Mouse (Mus musculus) limb, embryonic 11.5 days (tissue): ENCODE measurements around the gene Lzts2. TPM values are rescaled to one million over a fixed set of nuclear protein-coding genes. Genes with fewer than 3 reads are reported as not detected.

ENCODE experiments used
- ATAC-seq: fragments of 200-750 bp; cut with Nextera tagmentation; 2 replicates; pipeline ENCODE4 v1.8.0; 2017; ENCODE audit warnings: low read depth; ENCODE audit not compliant: insufficient number of reproducible peaks, low FRiP score, low TSS enrichment
- DNase-seq: peaks from one replicate; pipeline ENCODE4 v3.0.0-alpha.2; 2015; ENCODE audit warnings: low spot score
- H3K27ac ChIP-seq: fragments of 300-500 bp; sonication (generic); replicated peaks from 2 replicates; pipeline ENCODE4 v1.5.1; 2014; ENCODE audit warnings: low read depth, mild to moderate bottlenecking, low read length
- H3K27me3 ChIP-seq: fragments of 300-500 bp; sonication (generic); 2 replicates; pipeline ENCODE4 v1.6.1; 2014; ENCODE audit warnings: mild to moderate bottlenecking, low read length, mixed read lengths; ENCODE audit not compliant: control insufficient read depth, insufficient read depth
- H3K36me3 ChIP-seq: fragments of 300-500 bp; sonication (generic); 2 replicates; pipeline ENCODE4 v1.6.1; 2014; ENCODE audit warnings: mild to moderate bottlenecking, low read length, moderate library complexity, mixed read lengths; ENCODE audit not compliant: control insufficient read depth, insufficient read depth
- H3K4me1 ChIP-seq: fragments of 300-500 bp; sonication (generic); 2 replicates; pipeline ENCODE4 v1.6.1; 2014; ENCODE audit warnings: low read length, mixed read lengths; ENCODE audit not compliant: control insufficient read depth, insufficient read depth
- H3K4me2 ChIP-seq: fragments of 300-500 bp; sonication (generic); 2 replicates; pipeline ENCODE4 v1.6.1; 2014; ENCODE audit warnings: low read depth, mild to moderate bottlenecking, moderate library complexity; ENCODE audit not compliant: severe bottlenecking
- H3K4me3 ChIP-seq: fragments of 300-500 bp; sonication (generic); 2 replicates; pipeline ENCODE4 v1.5.1; 2014; ENCODE audit warnings: low read depth, low read length
- H3K9ac ChIP-seq: fragments of 300-500 bp; sonication (generic); 2 replicates; pipeline ENCODE4 v1.6.1; 2014; ENCODE audit warnings: mild to moderate bottlenecking, low read length
- H3K9me3 ChIP-seq: fragments of 300-500 bp; sonication (generic); 2 replicates; pipeline ENCODE4 v1.6.1; 2016; ENCODE audit warnings: low read length; ENCODE audit not compliant: control insufficient read depth
- WGBS: fragments of 180-500 bp; shearing (Covaris S2); extraction: QIAGEN DNeasy Blood & Tissue Kit; methylation state at CpG from one replicate; pipeline ENCODE4 v1.1.7; 2014; 5-methylcytosine and 5-hydroxymethylcytosine counted together
- polyA plus RNA-seq: library from polyadenylated mRNA; unstranded; fragments of >200 nt; fragmentation: Nextera tagmentation; extraction: Ambion mirVana; gene quantifications from 2 replicates; pipeline ENCODE4 v1.2.1, GENCODE M21; 2014

Lzts2 gene
- polyA plus RNA-seq, 1 experiment from 2014 or later: 64.4 TPM

DNA sequence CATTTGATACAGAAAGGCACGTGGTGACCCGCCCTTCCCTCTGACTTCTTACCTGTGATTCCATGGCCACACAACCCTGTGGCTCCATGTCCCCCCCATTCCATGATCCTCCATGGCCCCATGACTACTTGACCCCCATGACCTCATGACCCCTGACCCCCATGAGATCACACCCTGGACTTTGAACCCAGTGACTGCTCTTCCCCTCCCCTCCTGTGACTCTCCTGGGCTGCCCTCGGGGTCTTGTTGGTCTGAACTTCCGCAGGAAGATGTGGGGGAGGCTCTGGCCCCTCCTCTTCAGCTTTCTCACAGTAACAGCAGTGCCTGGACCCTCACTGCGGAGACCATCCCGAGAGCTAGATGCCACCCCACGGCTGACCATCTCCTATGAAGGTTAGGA is 22.0 kb upstream of the Lzts2 start:
- DNase-seq: no peak
- Histone ChIP-seq H3K27me3 (no peaks in the 10 kb centered on the region), H3K9me3 (no peaks in the 10 kb centered on the region), H3K9ac (no peak overlapping the region), H3K4me3 (no peak overlapping the region), H3K27ac (no peak overlapping the region), H3K4me1 (peaks cover 15% of the 10 kb centered on the region), H3K4me2 (no peak overlapping the region), H3K36me3 (no peaks in the 10 kb centered on the region)
- no peak for ATAC-seq
- WGBS: 34% methylated on average over 7 of the region's 7 CpGs

DNA sequence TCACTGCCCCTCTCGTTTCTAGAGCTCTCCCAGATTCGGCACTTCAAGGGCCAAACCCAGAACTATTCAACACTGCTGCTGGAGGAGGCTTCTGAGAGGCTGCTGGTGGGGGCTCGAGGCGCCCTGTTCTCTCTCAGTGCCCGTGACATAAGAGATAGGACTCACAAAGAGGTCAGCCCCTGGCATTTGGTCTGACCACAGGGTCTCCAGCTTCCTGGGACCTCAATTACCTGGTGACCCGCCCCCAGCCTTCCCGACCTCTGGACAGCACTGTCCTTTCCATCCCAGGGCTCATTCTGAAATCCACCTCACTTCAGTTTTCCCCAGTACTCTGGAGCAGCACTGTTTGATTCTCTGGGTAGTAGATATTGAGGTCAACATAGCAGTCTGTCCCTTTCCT is 21.5 kb upstream of the Lzts2 start:
- 43% methylated on average over 7 of the region's 7 CpGs for WGBS
- Histone ChIP-seq H3K4me2 (no peak overlapping the region), H3K9ac (no peak overlapping the region), H3K9me3 (no peaks in the 10 kb centered on the region), H3K36me3 (peaks cover 1% of the 10 kb centered on the region; the same call in 1 of the 2 replicates), H3K4me3 (no peak overlapping the region), H3K4me1 (peaks cover 15% of the 10 kb centered on the region), H3K27ac (no peak overlapping the region), H3K27me3 (no peaks in the 10 kb centered on the region)
- no peak for DNase-seq
- no peak for ATAC-seq

DNA sequence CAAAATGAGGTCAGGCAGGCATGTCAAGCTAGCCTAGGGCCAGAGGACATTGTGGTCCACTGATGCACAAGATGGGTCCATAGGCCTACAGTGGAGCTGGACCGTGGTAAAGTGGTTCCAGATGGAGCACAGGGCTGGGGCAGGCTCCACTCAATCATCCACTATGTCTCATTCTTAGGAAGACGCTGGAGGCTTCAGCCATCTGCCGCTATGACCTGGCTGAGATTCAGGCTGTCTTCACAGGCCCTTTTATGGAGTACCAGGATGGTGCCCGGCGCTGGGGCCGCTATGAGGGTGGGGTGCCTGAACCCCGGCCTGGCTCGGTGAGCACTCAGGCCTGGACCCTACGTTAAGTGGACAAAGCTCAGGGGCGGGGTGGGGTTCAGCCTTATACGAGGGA is 16.4 kb upstream of the Lzts2 start:
- no peak overlapping the region for H3K27ac ChIP-seq
- 80% methylated on average over 11 of the region's 11 CpGs for WGBS
- no peak for DNase-seq
- peaks cover 6% of the 10 kb centered on the region; the same call in 1 of the 2 replicates for H3K36me3 ChIP-seq
- no peaks in the 10 kb centered on the region for H3K4me1 ChIP-seq
- no peak for ATAC-seq
- H3K4me3 ChIP-seq: no peak overlapping the region
- H3K4me2 ChIP-seq: no peak overlapping the region
- no peak overlapping the region for H3K9ac ChIP-seq
- H3K27me3 ChIP-seq: no peaks in the 10 kb centered on the region
- no peaks in the 10 kb centered on the region for H3K9me3 ChIP-seq

DNA sequence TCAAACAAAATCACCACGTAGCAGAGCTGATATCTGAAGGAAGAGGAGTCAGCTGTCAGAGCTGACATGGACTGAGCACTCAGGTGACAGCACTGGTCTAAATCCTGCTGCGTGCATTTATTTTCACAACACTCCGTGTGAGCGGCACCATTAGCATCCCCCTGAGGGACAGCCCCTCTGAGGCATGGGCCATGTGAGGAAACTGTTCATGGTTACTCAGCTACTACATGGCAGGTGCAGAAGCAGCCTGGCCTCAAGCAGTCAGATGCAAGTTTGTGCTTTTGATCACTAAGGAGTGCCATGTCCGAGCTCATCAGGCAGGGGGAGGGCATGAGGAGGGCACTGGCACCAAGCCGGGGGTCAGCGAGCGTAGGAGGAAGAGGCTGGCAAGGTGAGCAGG is 14.6 kb upstream of the Lzts2 start:
- H3K4me1 ChIP-seq: no peaks in the 10 kb centered on the region
- WGBS: 86% methylated on average over 8 of the region's 8 CpGs
- no peak for DNase-seq
- no peak overlapping the region for H3K4me3 ChIP-seq
- no peaks in the 10 kb centered on the region for H3K27me3 ChIP-seq
- ATAC-seq: no peak
- H3K9me3 ChIP-seq: no peaks in the 10 kb centered on the region
- no peak overlapping the region for H3K9ac ChIP-seq
- H3K36me3 ChIP-seq: peaks cover 9% of the 10 kb centered on the region; the same call in 1 of the 2 replicates
- no peak overlapping the region for H3K27ac ChIP-seq
- no peak overlapping the region for H3K4me2 ChIP-seq

DNA sequence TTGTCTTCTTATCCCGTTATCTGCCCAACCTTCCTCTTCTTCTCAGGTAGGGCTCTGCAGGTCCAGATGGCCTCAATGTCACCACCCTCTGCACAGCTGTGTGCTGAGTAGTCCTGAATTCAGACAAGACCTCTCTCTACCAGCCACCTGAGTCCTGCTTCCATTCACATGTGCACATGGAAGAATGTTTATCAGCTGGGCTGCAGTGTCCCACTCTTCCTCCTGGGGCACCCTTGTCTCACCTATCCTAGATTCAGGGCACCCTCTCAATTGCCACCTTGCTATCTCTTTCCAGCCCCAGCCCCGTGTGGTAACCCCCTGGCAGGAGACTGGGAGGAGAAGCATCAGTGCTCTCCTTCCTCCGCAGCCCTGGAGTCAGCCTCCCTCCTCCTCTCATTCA is 11.9 kb upstream of the Lzts2 start:
- no peak overlapping the region for H3K4me2 ChIP-seq
- no peak overlapping the region for H3K9ac ChIP-seq
- H3K27me3 ChIP-seq: no peaks in the 10 kb centered on the region
- peaks cover 10% of the 10 kb centered on the region for H3K4me1 ChIP-seq
- H3K36me3 ChIP-seq: peaks cover 9% of the 10 kb centered on the region; the same call in 1 of the 2 replicates
- DNase-seq (no peak), ATAC-seq (no peak)
- 59% methylated on average over 3 of the region's 3 CpGs for WGBS
- no peak overlapping the region for H3K4me3 ChIP-seq
- no peak overlapping the region for H3K27ac ChIP-seq
- H3K9me3 ChIP-seq: no peaks in the 10 kb centered on the region

DNA sequence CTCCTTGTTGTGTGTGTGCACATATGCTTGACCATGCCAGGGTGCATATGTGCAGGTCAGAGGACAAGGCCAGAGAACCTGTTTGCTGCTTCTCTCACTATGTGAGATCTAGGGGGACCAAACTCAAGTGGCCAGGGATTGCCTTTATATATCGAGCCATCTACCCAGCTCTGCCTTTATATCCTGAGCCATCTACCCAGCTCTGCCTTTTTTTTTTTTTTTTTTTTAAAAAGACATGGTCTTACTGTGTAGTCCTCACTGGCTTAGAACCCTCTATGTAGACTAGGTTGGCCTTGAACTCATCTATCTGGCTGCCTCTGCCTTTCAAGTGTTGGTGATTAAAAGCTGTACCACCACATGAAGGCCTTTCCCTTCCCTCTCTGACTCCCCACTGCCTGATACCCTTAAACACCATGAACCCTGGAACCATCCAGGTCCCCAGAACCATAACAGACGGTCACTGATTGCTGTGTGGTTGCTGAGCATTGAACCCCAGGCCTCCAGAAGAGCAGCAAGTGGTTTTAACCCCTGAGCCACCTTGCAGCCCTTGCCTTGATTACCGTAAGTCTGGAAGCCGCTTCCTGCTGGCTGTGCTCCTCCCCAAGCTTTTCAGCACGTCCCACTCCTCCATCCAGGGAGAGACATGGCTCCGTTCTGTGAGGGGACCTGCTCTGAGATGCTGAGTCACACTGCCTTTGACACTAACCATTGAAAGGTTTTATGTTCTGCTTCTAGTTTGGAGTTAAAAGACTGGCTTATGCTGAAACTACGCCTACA is 10.3 kb upstream of the Lzts2 start:
- Histone ChIP-seq H3K4me1 (peaks cover 10% of the 10 kb centered on the region), H3K4me3 (no peak overlapping the region), H3K4me2 (no peak overlapping the region), H3K36me3 (0 out of 2 replicates have a peak, but pooled peaks cover 5% of the 10 kb centered on the region), H3K27ac (no peak overlapping the region), H3K27me3 (no peaks in the 10 kb centered on the region), H3K9me3 (no peaks in the 10 kb centered on the region), H3K9ac (no peak overlapping the region)
- no peak for DNase-seq
- 90% methylated on average over 7 of the region's 7 CpGs for WGBS
- ATAC-seq: no peak

DNA sequence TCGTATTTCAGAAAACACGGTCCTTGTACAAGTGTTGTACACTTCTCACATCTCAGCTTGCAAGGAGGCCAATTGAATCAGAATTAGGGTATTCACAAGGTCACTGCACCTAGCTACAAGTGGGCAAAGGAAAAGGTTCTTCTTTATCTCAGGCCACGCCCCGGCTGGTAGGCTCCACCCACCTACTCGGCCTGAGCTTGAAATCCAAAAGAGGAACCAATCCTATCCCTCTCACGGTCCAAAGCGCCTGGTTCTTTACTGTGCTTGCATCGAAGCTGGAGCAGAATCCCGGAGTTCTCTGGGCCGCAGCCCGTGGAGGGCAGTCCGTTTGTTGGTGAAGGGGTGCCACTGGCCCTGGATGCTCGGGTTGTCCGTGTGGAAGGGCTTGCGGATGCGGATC is 8.8 kb upstream of the Lzts2 start, which contains the start of gene Twnk:
Gene Twnk, plus strand, starts transcription at position 220 of the 400 bp plus-strand sequence.
- no peaks in the 10 kb centered on the region for H3K9me3 ChIP-seq
- ATAC-seq (no peak), DNase-seq (peak; percentile 55)
- H3K4me3 ChIP-seq: peak within 1 kb of the TSS; percentile 99
- H3K36me3 ChIP-seq: peaks cover 10% of the 10 kb centered on the region
- H3K27me3 ChIP-seq: no peaks in the 10 kb centered on the region
- peak within 1 kb of the TSS; percentile 94 for H3K4me2 ChIP-seq
- peaks cover 10% of the 10 kb centered on the region for H3K4me1 ChIP-seq
- H3K9ac ChIP-seq: peak within 1 kb of the TSS; percentile 85
- WGBS: 11% methylated on average over 16 of the region's 16 CpGs
- peak within 1 kb of the TSS; percentile 56; the same call in 1 of the 2 replicates for H3K27ac ChIP-seq

DNA sequence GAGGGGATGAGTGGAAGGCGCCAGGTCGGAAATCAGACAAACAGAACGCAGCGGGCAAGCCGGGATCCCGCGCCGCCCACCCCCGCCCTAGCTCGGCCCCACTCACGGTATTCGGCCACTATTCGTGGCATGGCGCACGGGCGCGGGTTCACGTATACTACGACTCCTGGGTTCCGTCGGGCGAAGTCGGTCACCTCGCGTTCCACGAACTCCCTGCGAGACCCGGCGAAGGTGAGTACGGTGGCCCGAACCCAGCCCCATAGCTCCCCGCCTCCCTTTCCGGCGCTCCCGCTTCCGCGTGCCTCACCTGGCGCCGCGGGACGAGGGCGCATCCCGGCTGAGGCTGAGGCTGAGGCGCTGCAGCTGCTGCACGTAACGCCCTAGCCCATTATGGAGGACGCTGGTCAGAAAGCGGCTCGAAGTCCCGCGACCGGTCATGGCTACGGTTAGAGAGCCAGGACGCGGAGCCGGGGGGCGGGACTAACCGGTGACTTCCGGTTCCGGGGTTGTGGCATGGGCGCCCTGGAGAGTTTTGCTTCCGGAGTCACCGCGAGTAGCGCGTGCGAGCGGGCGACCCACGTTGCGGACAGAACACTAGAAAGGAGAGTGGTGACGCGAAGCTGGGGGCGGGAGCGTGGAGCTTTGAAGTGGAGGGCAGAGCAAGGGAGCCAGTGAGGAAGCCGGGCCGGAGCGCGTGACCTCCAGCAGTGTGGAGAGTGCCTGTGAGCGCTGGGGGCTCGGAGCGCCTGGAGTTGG is 8.1 kb upstream of the Lzts2 start, which contains the start of gene Mrpl43:
Gene Mrpl43, minus strand, starts transcription at position 486 of the 756 bp plus-strand sequence.
- Histone ChIP-seq H3K27ac (peak within 1 kb of the TSS; percentile 56; the same call in 1 of the 2 replicates), H3K9me3 (no peaks in the 10 kb centered on the region), H3K4me1 (peaks cover 10% of the 10 kb centered on the region), H3K9ac (peak within 1 kb of the TSS; percentile 85), H3K4me3 (peak within 1 kb of the TSS; percentile 99), H3K36me3 (peaks cover 13% of the 10 kb centered on the region), H3K27me3 (no peaks in the 10 kb centered on the region), H3K4me2 (peak within 1 kb of the TSS; percentile 94)
- WGBS: under 1% methylated on average over 81 of the region's 82 CpGs
- ATAC-seq: peak; percentile 83
- DNase-seq: peak; percentile 97
